Mouse (Mus musculus) limb, embryonic 14.5 days (tissue): ENCODE data around the gene Terf2ip. TPM values are rescaled to one million over a fixed set of nuclear protein-coding genes. Genes with fewer than 3 reads are reported as not detected.
A peak's percentile ranks its signal among the peaks of the same experiment; 100 is the strongest.

Experiments used
- ATAC-seq: fragments of 200-750 bp; cut with Nextera tagmentation; 2 replicates; pipeline ENCODE4 v1.8.0; 2017; ENCODE audit warnings: low read depth, moderate number of reproducible peaks, moderate TSS enrichment; ENCODE audit not compliant: low FRiP score
- DNase-seq: peaks from one replicate; pipeline ENCODE4 v3.0.0-alpha.2; 2015; ENCODE audit warnings: low spot score
- H3K27ac ChIP-seq: fragments of 300-500 bp; sonication (generic); replicated peaks from 2 replicates; pipeline ENCODE4 v1.5.1; 2014; ENCODE audit warnings: low read depth, mild to moderate bottlenecking, low read length, moderate library complexity, mixed read lengths
- H3K27me3 ChIP-seq: fragments of 300-500 bp; sonication (generic); 2 replicates; pipeline ENCODE4 v1.6.1; 2014; ENCODE audit warnings: low read length, mixed read lengths; ENCODE audit not compliant: control insufficient read depth, insufficient read depth
- H3K36me3 ChIP-seq: fragments of 300-500 bp; sonication (generic); 2 replicates; pipeline ENCODE4 v1.6.1; 2014; ENCODE audit warnings: mild to moderate bottlenecking, low read length, moderate library complexity, mixed read lengths; ENCODE audit not compliant: control insufficient read depth, insufficient read depth
- H3K4me1 ChIP-seq: fragments of 300-500 bp; sonication (generic); 2 replicates; pipeline ENCODE4 v1.6.1; 2014; ENCODE audit warnings: antibody characterized with exemption, low read length, mixed read lengths; ENCODE audit not compliant: control insufficient read depth, insufficient read depth
- H3K4me2 ChIP-seq: fragments of 300-500 bp; sonication (generic); replicated peaks from 2 replicates; pipeline ENCODE4 v1.6.1; 2014; ENCODE audit warnings: low read depth, mild to moderate bottlenecking, low read length, moderate library complexity; ENCODE audit not compliant: severe bottlenecking
- H3K4me3 ChIP-seq: fragments of 300-500 bp; sonication (generic); replicated peaks from 2 replicates; pipeline ENCODE4 v1.5.1; 2014; ENCODE audit warnings: low read length
- H3K9ac ChIP-seq: fragments of 300-500 bp; sonication (generic); 2 replicates; pipeline ENCODE4 v1.6.1; 2014; ENCODE audit warnings: mild to moderate bottlenecking, low read depth, low read length, moderate library complexity; ENCODE audit not compliant: severe bottlenecking
- H3K9me3 ChIP-seq: fragments of 300-500 bp; sonication (generic); 2 replicates; pipeline ENCODE4 v1.6.1; 2016; ENCODE audit warnings: low read length; ENCODE audit not compliant: control insufficient read depth
- POLR2A ChIP-seq: fragments of 200-500 bp; IDR thresholded peaks from 2 replicates; pipeline ENCODE4 v1.8.0; 2012; ENCODE audit warnings: inconsistent platforms, mild to moderate bottlenecking, moderate library complexity, borderline replicate concordance; ENCODE audit not compliant: insufficient read depth, insufficient read length; ENCODE audit errors: extremely low read depth
- WGBS: fragments of 180-500 bp; shearing (Covaris S2); extraction: QIAGEN DNeasy Blood & Tissue Kit; methylation state at CpG from one replicate; pipeline ENCODE4 v1.1.7; 2014; 5-methylcytosine and 5-hydroxymethylcytosine counted together
- polyA plus RNA-seq, 2 experiments: library from polyadenylated mRNA; depleted of rRNA in 1 of 2; stranded (reverse) in 1 of 2; unstranded in 1 of 2; fragments of >200 nt; fragmentation: Nextera tagmentation in 1 of 2; extraction: Ambion mirVana in 1 of 2; gene quantifications; 2 replicates each; pipeline versions ENCODE4 v1.2.1 to v1.2.3; 2012 to 2014

Terf2ip gene
- polyA plus RNA-seq, 2 experiments, result 16.5 to 17.5 TPM

DNA sequence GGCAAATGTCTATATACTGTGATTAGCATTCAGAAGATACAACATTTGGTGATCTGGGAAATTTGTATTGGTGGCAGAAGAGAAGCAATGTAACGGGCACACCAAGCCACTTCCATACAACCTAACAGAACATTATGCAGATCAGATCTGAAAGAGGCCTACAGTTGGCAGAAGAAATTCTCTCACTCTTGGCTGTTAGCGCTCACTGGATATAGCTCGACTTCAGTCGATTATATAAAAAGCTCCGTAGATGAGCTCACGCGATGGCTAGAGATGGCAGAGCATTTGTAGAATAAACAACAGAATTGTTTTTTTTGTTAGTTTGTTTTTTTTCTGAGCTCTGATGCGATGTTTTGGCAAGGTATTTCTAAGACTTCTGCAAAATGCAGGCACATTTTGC lies 19.9 kb upstream of the Terf2ip start:
- no peak overlapping the region for H3K27ac ChIP-seq
- TF ChIP-seq POLR2A, result no peak
- DNase-seq (no peak), ATAC-seq (no peak)
- no peaks in the 10 kb centered on the region for H3K9me3 ChIP-seq
- H3K27me3 ChIP-seq, result no peaks in the 10 kb centered on the region
- H3K36me3 ChIP-seq, result peaks cover 57% of the 10 kb centered on the region
- H3K9ac ChIP-seq, result peak overlapping the region; percentile 68
- WGBS, result 69% methylated on average over 8 of the region's 8 CpGs
- H3K4me3 ChIP-seq, result peak overlapping the region; percentile 82
- H3K4me1 ChIP-seq, result 0 out of 2 replicates have a peak, but pooled peaks cover 3% of the 10 kb centered on the region
- H3K4me2 ChIP-seq, result peak overlapping the region; percentile 50

GRCm38 (mm10) chr8:111992013-111992702 lies 19.0 kb upstream of the Terf2ip start, which contains the start of gene Adat1:
TSS of gene Adat1 (minus strand) at chr8:111992302.
- ATAC-seq, result peak; percentile 96
- WGBS, result 6% methylated on average over 32 of the region's 33 CpGs
- H3K4me1 ChIP-seq, result 0 out of 2 replicates have a peak, but pooled peaks cover 3% of the 10 kb centered on the region
- peaks cover 63% of the 10 kb centered on the region for H3K36me3 ChIP-seq
- no peak within 1 kb of the TSS for H3K27ac ChIP-seq
- H3K27me3 ChIP-seq, result no peaks in the 10 kb centered on the region
- peak within 1 kb of the TSS; percentile 82 for H3K4me3 ChIP-seq
- peak; percentile 91 for DNase-seq
- peak within 1 kb of the TSS; percentile 50 for H3K4me2 ChIP-seq
- no peaks in the 10 kb centered on the region for H3K9me3 ChIP-seq
- peak within 1 kb of the TSS; percentile 68 for H3K9ac ChIP-seq
- 0 out of 2 replicates have a peak, but pooled peaks have one; percentile 46 for TF ChIP-seq POLR2A

- peaks cover 63% of the 10 kb centered on the region for H3K36me3 ChIP-seq
- TF ChIP-seq POLR2A, result no peak
- H3K9me3 ChIP-seq, result no peaks in the 10 kb centered on the region
- peak overlapping the region; percentile 50 for H3K4me2 ChIP-seq
- no peak overlapping the region for H3K4me3 ChIP-seq
- DNase-seq (no peak), ATAC-seq (no peak)
- 0 out of 2 replicates have a peak, but pooled peaks cover 3% of the 10 kb centered on the region for H3K4me1 ChIP-seq
- no peaks in the 10 kb centered on the region for H3K27me3 ChIP-seq
- H3K27ac ChIP-seq, result no peak overlapping the region
- H3K9ac ChIP-seq, result no peak overlapping the region
- WGBS, result 76% methylated on average over 3 of the region's 3 CpGs
Measured at GRCm38 (mm10) chr8:111992703-111993039, 18.5 kb upstream of the Terf2ip start.

- Histone ChIP-seq H3K36me3 (peaks cover 73% of the 10 kb centered on the region), H3K4me2 (no peak overlapping the region), H3K9ac (no peak overlapping the region), H3K4me1 (no peaks in the 10 kb centered on the region), H3K27me3 (no peaks in the 10 kb centered on the region), H3K4me3 (no peak overlapping the region), H3K27ac (no peak overlapping the region), H3K9me3 (no peaks in the 10 kb centered on the region)
- DNase-seq, result no peak
- no peak for ATAC-seq
- TF ChIP-seq POLR2A, result no peak
Measured at GRCm38 (mm10) chr8:112004754-112005153, 6.4 kb upstream of the Terf2ip start.

GRCm38 (mm10) chr8:112005601-112006000 lies 5.6 kb upstream of the Terf2ip start:
- no peak for TF ChIP-seq POLR2A
- Histone ChIP-seq H3K27ac (no peak overlapping the region), H3K4me3 (no peak overlapping the region), H3K4me1 (peaks cover 7% of the 10 kb centered on the region), H3K9me3 (no peaks in the 10 kb centered on the region), H3K36me3 (peaks cover 65% of the 10 kb centered on the region), H3K9ac (no peak overlapping the region), H3K27me3 (no peaks in the 10 kb centered on the region), H3K4me2 (no peak overlapping the region)
- DNase-seq, result no peak
- WGBS, result 93% methylated on average over 6 of the region's 6 CpGs
- no peak for ATAC-seq
